Mouse (Mus musculus) left cerebral cortex, adult 18-20 months (tissue): ENCODE measurements at regions not wholly inside any gene's neighbourhood (a gene's known extent, or its start where the extent isn't known, plus 50 kb on each side); places are given as distances from the start of the nearest gene placed in this dataset.

Experiments
- DNase-seq, 2 experiments: peaks; one replicate each; pipeline ENCODE4 v3.0.0; 2021 to 2022; ENCODE audit warnings: low spot score in 2 of 2, mixed read lengths in 1 of 2

DNA sequence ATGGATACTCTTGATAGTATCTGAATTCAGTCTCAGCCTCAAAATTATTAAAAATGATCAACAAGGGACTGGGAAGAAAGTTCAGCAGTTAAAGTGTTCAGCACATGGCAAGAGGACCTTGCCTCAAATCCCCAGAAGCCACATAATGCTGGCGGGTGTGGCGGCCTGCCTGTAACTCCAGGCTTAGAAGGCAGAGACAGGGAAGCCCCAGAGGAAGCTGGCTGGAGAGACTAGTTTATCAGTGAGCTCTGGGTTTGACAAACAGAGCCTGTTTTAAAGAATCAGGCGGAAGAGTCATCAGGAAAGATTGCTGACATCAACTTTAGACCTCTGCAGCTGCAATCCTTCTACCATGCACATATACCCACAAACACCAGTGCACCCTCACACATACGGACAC lies 52.1 kb upstream of the Fyn start:
- DNase-seq, result no peak

DNA sequence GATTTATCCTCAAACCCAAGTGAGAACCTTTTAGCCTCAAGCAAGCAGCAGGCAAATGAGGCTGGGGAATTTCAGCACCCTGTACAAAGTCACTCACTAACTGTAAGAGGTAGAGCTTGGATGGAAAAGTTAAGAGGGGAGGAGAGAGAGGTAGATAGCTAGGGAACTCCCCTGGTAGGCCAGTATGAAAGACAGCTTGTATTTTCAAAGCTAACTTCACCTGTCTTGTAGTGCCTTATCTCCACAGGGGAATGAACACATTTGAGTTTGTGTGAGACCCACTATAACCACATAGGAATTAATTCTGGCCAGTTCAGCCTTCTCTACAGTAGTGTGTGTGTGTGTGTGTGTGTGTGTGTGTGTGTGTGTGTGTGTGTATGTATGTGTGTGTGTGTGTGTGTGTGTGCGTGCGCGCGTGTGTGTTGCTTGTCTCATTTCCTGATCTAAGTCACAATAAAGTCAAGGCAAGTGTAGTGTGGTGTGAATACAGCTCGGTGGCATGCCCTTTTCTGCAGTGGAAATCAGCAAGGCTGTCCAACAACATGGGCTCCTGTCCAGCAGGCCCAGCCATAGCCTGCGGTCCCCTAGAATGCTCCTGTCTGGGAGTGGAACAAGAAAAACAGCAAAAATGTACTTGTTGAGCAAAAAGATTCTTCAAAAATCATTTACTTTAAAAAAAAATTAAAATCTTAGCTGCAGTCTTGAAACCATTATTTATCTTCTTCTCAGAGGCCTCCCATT lies 53.1 kb upstream of the Fyn start:
- DNase-seq, result no peak

DNA sequence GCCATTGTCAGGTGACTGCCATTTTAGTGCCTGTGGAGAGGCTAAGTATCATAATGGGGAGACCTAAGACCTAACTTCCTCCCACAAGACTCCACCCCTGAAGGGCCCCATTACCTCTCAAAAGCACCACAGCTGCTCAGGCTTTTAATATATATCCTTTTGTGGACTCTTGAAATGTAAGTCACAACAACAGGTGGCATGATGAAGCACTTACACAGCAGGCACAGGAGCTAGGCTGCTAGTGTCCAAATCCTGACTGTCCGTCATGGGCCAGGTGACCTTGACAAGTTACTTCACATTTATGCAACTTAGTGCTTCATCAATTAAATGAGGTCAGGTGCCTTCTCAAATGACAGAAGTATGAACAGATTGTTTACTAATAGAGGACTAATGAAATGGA lies 57.2 kb upstream of the Fyn start:
- DNase-seq, result no peak

DNA sequence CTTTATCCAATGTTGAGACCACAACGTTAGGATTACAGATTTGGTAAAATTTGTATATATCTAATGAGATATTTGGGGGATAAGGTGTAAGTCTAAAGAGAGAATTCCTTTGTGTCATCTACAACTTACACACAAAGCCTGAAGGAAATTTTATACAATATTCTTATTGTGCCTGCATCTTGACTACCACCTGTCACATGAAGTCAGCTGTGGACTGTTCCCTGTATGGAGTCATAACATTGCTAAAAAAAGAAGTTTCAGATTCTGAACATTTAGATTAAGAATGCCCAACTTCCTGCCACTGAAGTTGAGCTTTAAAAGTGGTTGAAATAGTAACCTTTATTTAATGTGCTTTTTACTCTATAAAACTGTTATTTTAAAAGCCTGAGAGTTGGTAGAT lies 60.1 kb upstream of the Fyn start:
- DNase-seq, result no peak

DNA sequence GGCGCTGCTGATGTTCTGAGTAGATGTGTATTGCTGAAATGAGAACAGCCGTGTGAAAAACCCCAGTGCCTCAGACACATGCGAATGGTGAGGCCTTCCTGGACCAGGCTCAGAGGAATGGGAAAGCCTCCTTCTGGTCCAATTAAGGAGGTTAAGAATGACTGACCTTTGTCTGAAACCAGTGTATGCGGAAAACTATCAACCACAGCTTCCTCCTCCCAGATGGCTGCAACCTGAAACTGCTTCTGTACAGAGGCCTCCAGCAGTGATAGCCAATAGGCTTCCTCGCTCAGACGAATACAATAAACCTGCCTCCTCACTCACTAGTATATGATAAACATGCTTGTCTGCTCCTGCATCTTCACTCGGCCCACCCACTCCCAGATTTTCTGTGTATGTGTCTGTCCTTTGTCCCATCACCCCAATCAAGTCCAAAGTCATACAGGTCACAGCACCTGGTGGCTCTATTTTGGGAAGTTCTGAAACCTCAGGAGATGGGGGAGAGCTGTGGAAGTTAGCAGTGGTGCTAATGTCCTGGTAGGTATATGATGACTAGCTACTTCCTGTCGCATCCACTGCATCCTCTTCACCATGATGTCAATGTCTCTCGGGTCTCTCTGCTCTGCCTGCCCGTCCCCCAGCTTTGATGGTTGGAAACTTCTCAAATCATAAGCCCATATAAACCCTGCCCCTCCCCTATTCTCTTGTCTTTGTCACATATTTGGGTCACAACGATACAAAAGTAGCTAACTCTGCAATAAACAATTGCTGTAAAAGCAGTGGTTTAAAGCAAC lies 75.8 kb upstream of the Fyn start:
- DNase-seq, result no peak

DNA sequence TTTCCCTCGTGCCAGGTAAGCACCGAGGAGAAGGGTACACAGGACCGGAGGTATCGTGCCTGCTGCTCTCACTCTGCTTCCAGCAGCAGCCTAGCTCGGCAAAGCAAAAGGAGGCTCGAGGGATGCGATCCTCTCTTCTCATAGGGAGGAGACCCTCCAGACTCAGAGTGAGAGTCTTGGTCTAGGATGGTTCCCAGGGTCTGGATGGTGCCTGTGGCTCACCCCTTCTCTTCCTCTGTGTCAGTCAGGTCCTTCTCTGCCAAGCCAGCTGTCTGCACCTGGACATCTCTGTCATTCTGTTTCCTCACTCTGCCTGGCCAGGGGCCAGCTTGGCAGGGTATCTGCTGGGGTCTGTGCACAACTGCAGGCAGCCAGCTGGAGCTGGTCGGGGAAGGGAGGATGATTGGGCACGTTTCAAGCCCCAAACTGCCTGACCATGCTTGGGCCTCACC lies 76.9 kb upstream of the Fyn start:
- no peak for DNase-seq

DNA sequence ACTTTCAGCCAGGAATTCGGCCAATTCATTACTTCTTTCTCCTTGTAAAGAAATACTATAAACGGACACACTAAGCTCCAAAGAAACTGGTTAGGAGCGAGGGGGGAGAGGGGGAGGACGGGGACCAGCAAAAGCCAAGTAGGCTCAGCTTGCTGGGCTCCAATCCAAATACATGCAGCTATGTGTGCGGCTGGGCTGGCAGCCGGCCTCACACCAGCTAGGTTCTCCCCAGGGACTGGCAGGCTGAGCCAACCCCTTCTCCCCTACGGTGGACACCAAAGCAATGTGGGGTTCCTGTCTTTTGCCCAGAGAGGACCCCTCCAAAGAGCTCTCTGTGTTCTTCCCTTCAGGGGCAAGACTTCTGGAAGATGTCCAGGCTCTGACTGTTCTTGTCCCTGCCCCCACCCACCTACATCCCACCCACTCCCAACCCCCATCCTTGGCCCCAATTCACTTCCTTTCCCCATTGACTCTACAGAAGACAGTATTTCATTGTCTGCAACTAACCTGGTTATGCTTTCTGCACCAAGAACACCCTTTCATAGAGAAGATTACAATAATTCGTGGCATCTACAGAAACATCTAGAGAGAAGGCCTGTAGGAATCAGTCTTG lies 77.4 kb upstream of the Fyn start:
- DNase-seq, result peak; percentile 15 to 32

DNA sequence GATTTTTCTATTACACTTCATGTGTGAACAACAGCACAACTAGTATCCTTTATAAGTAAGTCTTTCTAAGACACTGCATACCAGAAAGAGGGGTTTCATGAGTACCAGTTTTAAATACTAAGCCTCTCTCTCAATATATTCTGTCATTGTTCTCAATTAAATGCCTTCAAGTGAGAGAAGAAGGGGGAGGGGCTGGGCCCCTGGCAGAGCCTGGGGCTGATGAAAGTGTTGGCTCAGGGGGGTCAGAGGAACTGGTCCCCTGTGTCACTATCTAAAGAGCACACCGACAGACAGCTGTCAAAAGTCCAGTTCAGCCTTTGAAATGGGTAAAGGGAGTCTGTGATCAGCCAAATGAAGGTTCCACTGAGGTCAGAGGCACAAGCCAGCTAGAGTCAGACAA lies 78.4 kb upstream of the Fyn start:
- no peak for DNase-seq

DNA sequence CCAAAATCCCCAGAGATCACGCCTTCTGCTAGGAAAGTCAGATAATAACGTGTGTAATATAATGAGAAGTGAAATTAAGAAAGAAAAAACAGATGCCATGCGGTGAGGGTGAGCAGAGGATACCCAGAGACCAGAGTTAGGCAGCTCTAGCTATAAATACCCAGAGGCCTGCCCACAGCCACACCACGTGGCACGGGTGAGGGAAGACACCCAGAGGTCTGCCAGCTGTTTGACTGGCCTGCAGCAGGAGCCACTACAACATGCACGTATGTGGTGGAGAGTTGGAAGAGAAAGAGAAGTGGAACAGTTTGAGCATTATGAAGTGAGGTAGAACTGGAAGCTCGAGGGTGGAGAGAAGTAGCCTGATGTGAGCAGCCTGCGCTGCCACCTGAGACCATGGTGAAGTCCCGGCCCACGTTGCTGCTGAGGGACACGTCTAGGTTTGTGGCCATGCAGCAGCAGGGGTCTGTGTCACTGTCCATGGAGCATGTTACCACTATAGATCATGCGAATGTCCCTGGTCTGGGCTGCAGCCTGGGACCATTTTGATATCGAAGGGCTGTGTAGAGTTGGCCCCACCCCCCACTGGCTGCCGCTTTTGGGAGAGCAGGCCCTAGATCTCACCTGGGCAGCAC lies 88.2 kb upstream of the Fyn start:
- DNase-seq, result no peak

DNA sequence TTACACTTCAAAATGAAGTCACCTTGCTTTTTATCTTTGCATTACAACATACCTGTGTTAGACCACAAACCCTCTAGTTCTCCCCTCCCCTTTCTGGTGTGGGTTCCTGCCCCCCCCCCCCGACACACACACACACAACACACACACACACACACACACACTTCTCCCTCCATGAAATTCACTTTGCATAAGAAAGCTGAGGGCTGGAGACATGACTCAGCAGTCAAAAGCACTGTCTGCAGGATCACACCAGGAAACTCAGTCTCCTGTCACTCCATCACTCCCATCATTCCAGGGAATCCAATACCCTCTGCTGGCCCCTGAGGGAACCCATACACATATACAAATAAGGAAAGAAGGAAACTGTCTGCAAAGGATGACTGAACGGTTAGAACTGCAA lies 94.5 kb upstream of the Fyn start:
- DNase-seq, result no peak

DNA sequence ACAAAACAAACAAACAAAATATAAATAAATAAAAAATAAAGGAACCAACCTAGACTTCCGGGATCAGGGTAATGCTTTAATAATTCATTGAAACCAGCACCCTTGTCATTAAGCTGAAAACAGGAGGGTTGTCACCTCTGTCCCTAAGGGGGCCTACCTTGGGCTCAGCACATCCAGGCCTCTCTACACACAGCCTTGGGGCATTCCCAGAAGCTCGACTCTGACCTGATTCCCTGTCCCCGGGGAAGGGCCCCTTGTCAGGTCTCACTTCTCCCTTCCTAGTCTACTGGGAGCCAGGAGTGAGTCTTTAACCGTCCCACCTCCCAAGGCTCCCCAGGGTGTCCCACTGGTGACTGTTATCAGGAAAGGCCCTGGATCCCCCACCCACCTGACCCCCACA lies 95.2 kb upstream of the Fyn start:
- no peak for DNase-seq

DNA sequence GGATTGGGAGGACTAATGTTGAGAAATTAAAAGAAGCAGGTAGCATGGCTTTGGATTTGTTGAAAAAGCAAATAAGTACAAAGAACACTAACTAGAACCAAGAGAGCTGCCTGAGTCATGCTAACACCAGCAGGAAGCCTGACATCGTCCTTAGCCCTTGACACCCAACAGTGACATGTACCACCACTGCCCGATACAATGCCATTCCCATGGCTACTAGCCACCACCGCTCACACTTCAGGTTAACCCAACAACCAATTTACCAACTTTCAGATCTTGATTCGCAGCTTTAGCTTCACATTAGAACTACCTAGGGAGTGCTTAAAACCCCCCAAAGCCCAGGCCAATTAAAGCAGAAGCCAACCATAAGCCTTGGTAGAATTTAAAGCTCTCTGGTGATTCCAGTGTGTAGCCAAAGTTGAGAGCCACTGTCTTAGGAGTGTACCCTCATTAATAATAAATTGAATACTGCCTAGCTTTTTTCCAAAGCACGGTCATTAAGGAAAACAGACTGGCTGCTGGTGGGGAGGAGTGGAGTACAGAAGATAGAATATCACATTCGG lies 96.2 kb upstream of the Fyn start:
- DNase-seq, result no peak

DNA sequence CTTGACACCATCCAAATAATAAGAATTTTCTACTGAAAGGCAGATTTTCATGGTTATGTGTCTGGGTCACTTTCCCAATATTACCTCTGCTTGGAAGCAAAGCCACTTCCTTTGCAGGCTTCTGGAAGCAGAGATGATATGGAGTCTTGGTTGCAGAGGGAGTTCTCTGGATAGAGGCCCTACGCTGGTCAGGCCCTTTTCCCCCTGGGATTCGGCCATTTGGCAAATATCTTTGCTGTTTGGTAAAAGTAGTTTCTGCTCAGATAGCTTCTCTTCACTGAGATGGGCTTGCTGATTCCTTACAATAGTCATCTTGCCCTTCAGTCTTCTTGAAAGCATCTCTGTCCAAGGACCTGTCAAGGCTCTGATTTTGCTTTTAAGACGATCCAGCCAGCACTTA lies 98.2 kb upstream of the Fyn start:
- DNase-seq, result no peak

DNA sequence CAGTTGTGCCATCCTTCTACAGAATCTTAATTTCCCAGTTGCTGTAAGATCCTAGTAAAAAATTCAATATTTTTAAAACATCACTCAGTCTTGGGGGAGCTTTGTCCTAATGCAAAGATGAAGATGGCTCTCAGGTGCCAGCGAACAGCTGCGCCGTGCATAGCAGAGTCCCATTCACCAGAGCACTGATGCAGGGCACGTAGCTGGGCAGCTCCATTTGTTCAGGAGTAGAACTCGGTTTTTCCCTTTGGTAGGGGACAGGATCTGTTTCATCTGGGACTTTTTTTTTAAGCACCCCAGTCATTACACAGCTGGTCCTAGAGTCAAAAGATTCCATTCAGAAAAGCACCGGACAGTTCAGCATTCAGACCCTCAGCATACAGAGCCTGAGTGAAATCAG lies 101.4 kb upstream of the Fyn start:
- DNase-seq, result no peak

DNA sequence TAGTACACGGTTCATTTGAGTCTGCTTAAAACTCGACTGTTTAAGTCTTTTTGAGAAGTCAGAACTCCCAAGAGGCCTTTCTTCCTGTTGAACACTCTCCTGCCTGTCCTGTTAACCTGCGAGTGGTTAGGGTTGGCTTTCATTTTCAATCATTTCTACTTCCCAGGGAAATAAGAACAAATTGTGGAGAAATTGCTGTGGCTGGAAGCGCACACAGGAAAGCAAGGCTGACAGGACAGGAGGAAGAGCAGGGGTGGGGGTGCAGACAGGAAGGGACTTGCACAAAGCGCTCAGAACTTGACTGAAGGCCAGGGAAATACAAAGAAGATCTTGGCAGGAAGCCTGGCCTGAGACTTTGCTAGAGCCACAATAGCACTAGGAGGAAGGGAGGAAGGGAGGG lies 102.2 kb upstream of the Fyn start:
- DNase-seq, result peak; percentile 43 to 44

DNA sequence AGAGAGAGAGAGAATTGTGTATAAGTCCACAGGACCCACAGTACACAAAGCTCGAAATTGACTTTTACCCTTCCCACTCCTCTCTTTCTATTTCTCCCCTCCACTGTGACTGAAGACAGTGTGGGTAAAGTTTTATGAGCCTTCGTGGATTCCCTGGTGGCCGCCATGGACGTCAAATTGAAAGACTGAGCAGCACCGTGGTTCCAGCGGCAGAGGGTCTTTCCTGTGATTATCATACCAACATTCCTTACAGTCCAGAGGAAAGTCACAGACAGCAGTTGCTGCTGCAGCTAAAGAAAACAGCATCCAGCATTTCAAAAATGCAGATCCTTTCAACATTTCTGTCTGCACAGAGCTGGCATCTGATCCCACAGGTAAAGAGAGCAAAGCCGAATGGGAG lies 98.9 kb upstream of the Ccn6 start:
- no peak for DNase-seq

DNA sequence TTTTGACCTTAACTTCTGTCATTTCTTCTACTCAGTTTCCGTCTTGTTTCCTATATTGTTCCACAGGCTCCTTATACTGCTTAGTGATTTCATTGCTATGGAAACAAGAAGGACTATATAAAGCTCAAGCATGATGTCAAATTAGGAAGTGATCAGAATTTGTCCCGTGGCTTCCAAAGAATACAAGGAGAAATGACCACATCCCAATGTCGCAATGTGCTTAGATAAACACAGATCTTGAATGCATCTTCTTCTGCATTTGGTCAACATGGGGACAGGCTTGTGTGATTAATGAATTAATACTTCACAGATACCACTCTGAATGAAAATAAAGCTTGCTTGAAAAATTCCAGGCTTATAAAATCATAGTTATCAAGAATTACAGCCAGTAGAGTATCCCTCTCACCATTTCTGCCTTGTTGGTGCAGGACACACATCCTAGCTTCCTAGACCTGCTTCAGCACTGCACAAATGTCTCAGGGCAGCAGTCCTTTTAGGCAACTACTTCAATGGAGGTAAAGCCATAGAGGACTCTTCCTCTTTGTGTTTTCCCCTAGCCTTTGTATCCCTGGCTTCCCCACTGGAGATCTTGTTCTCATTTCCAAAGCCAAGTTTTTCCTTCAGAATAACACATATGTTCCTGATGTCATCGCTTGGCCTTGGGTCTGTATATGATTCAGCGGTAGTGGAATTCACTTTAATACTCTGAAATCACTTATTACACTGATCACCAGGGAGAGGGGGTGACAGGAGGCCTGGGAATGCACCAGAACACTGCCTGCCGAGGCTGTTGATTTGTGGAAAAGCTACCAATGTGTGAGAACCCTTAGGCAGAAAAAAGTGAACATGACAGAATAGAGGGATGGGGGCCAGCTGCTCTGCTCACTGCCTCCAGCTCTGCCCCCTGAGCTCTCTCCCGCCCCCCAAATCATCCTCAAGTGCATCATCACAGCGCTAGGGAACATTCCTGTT lies 97.9 kb upstream of the Ccn6 start:
- DNase-seq, result no peak

DNA sequence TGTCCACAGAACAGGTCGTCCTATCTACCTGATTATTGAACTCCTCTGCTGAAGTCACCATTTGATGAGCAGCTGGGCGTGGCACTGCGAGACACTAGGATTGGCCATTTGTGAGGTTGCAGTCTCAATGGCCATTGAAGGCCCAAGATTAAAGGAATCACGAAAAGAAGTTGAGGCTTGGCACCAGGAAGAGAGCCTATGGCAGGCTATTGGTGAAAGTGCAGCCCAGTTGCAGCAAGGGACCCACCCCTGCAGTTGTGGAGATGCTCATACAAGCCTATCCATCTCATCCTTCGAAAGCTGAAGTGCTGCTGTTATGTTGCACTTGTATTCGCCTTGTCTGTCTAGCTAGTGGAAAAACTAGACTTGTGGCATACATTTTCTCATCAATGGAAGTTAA lies 96.5 kb upstream of the Ccn6 start:
- DNase-seq, result no peak

DNA sequence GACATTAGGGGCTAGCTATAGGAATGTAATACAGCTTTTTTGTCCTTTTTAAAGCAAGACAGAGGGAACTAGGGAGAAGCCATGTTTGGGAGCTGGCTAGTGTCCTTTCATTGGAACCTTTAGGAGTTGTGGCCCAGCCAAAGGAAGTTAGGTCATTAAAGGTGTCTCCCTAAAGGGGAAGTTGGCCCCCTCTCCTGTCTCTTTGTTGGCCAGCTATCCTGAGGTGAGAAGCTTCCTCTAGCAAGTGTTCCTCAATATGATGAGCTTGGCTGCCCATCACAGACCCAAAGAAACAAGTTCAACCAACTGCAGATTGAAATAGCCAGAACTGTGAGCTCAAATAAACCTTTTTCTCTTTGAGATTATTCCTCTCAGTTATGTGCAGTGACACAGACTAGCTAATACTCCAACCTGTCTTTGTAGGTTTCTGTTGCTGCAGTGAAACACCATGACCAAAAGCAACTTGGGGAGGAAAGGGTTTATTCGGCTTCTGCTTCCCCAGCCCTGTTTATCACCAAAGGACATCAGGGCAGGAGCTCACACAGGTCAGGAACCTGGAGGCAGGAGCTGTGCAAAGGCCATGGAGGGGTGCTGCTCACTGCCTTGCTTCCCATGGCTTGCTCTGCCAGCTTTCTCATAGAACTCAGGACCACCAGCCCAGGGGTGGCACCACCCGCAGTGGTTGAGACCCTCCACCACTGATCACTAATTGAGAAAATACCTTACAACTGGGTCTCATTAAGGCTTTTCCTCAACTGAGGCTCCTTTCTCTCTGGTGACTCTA lies 94.0 kb upstream of the Ccn6 start:
- no peak for DNase-seq

DNA sequence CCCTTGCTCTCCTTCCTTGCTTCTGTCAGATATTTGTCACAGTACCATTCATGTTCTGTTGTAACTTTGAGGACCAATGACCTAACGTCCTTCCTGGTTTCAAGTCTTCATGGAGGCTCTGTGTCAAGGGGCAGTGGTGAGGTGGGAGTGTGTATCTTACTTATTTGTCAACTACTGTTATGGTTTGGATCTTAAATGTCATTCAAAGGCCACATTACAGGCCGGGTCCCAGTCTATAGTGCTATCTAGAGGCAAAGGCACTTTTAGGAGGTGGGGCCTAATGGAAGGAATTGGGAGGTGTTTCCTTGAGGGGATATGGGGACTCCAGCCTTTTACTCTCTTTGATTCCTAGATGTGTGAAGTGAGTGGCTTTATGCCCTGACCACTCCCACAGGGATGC lies 91.0 kb upstream of the Ccn6 start:
- no peak for DNase-seq
